10 mouse cellular contexts compared by ENCODE assay signal in genomic region chr13:29503147-29504044, GRCm38 (mm10).
DNase-seq lines count a peak whose midpoint lies in the region; ATAC-seq and TF ChIP-seq lines count a peak whose summit lies in the region.
"Had no signal": no experiment of that assay in that cellular context is flagged by ENCODE, and none has a peak within 500 bp of the region (broad histone marks: within the 10 kb centered on the region; RNA-seq: fewer than 3 reads in every experiment).

No protein-coding gene starts in this region.

- no peaks in the 10 kb centered on the region for H3K27me3 ChIP-seq in embryonic facial prominence, embryonic 11.5 days (ENCODE audit: control insufficient read depth, insufficient read depth, low read length)
- no peaks in the 10 kb centered on the region for H3K27me3 ChIP-seq in embryonic facial prominence, embryonic 10.5 days (replicated peaks; ENCODE audit: low read depth, poor library complexity, severe bottlenecking)
- H3K27me3 ChIP-seq: embryonic facial prominence, embryonic 12.5 days had no signal

- no peak overlapping the region for H3K9ac ChIP-seq in embryonic facial prominence, embryonic 11.5 days (replicated peaks; ENCODE audit: low read length)
- H3K9ac ChIP-seq: embryonic facial prominence, embryonic 12.5 days had no signal

- TF ChIP-seq CTCF in layer of hippocampus, adult 2 months (conservative IDR thresholded peaks at IDR 0.05): no peak

- H3K27ac ChIP-seq in embryonic facial prominence, embryonic 11.5 days (replicated peaks; ENCODE audit: low read depth, low read length): no peak overlapping the region
- no peak overlapping the region for H3K27ac ChIP-seq in embryonic facial prominence, embryonic 10.5 days (replicated peaks)
- peak overlapping the region; percentile 59; the same call in 1 of the 2 replicates for H3K27ac ChIP-seq in layer of hippocampus, adult 2 months
- H3K27ac ChIP-seq: embryonic facial prominence, embryonic 12.5 days had no signal

- no peak overlapping the region for H3K4me2 ChIP-seq in embryonic facial prominence, embryonic 11.5 days (ENCODE audit: low read depth, low read length)
- H3K4me2 ChIP-seq: embryonic facial prominence, embryonic 12.5 days had no signal

- no peaks in the 10 kb centered on the region for H3K4me1 ChIP-seq in embryonic facial prominence, embryonic 11.5 days (ENCODE audit: control insufficient read depth, insufficient read depth, low read length)
- peaks cover 9% of the 10 kb centered on the region for H3K4me1 ChIP-seq in embryonic facial prominence, embryonic 10.5 days

- peak; percentile 12 for DNase-seq in embryonic facial prominence, embryonic 11.5 days (ENCODE audit: low spot score)
- DNase-seq in embryonic facial prominence, embryonic 10.5 days (ENCODE audit: low spot score): no peak
- peak in 1 of 2 experiments; percentile 18 for DNase-seq in layer of hippocampus, adult 2 months (ENCODE audit: low spot score in 2 of 2)
- DNase-seq in layer of hippocampus, postnatal 25 days (ENCODE audit: extremely low spot score in 1 of 2, low spot score in 1 of 2): no peak
- DNase-seq in NIH3T3 (ENCODE audit: low read depth): peak; percentile 86
- peak; percentile 18 to 37 for DNase-seq in left cerebral cortex, postnatal 14 days (ENCODE audit: low spot score in 2 of 2)
- DNase-seq in embryo, embryonic 9.5 days (ENCODE audit: extremely low spot score): no peak
- no peak for DNase-seq in spleen, postnatal 4 days (ENCODE audit: low spot score in 2 of 2)
- DNase-seq: kidney, adult 18-20 months had no signal

- intact Hi-C loops in left cerebral cortex, postnatal 14 days (cut with DNase I): no loop called here

- ATAC-seq in embryonic facial prominence, embryonic 11.5 days (replicated peaks; ENCODE audit: insufficient number of reproducible peaks, low FRiP score, low TSS enrichment, low read depth): no peak

- no peak overlapping the region for H3K4me3 ChIP-seq in embryonic facial prominence, embryonic 11.5 days (ENCODE audit: low read depth, low read length)
- H3K4me3 ChIP-seq in embryonic facial prominence, embryonic 10.5 days: no peak overlapping the region
- H3K4me3 ChIP-seq in layer of hippocampus, adult 2 months: no peak overlapping the region
- H3K4me3 ChIP-seq: embryonic facial prominence, embryonic 12.5 days had no signal

- H3K9me3 ChIP-seq in embryonic facial prominence, embryonic 11.5 days (replicated peaks; ENCODE audit: control insufficient read depth, low read length): no peaks in the 10 kb centered on the region
- H3K9me3 ChIP-seq in embryonic facial prominence, embryonic 10.5 days: no peaks in the 10 kb centered on the region
- H3K9me3 ChIP-seq: embryonic facial prominence, embryonic 12.5 days had no signal

- 68% methylated on average over 6 of the region's 6 CpGs for WGBS in embryonic facial prominence, embryonic 11.5 days
- WGBS in embryonic facial prominence, embryonic 10.5 days: 76% methylated on average over 6 of the region's 6 CpGs

- H3K36me3 ChIP-seq in embryonic facial prominence, embryonic 11.5 days (replicated peaks; ENCODE audit: control insufficient read depth, insufficient read depth, low read depth, low read length): no peaks in the 10 kb centered on the region
- no peaks in the 10 kb centered on the region for H3K36me3 ChIP-seq in embryonic facial prominence, embryonic 10.5 days (replicated peaks)
- H3K36me3 ChIP-seq: embryonic facial prominence, embryonic 12.5 days had no signal

Comparison
In these comparisons a context has a peak if more than half of its experiments do, and no peak if none do; other contexts are left out.
1. DNase-seq: peak in embryonic facial prominence, embryonic 11.5 days (single experiment), NIH3T3 (single experiment) and left cerebral cortex, postnatal 14 days (2 of 2); none in embryonic facial prominence, embryonic 10.5 days (single experiment), layer of hippocampus, postnatal 25 days (0 of 2), embryo, embryonic 9.5 days (single experiment) and spleen, postnatal 4 days (0 of 2).